Mouse (Mus musculus) liver, embryonic 16.5 days (tissue): ENCODE results near the gene Tnr. TPM values are rescaled to one million over a fixed set of nuclear protein-coding genes. Genes with fewer than 3 reads are reported as not detected.

ENCODE experiments used
- ATAC-seq: fragments of 200-750 bp; cut with Nextera tagmentation; 2 replicates; pipeline ENCODE4 v1.8.0; 2017; ENCODE audit warnings: low read depth, mild to moderate bottlenecking, moderate number of reproducible peaks, moderate library complexity
- H3K27ac ChIP-seq: fragments of 300-500 bp; sonication (generic); 2 replicates; pipeline ENCODE4 v1.5.1; 2014; ENCODE audit warnings: mild to moderate bottlenecking, low read length
- H3K27me3 ChIP-seq: fragments of 300-500 bp; sonication (generic); 2 replicates; pipeline ENCODE4 v1.6.1; 2014; ENCODE audit warnings: low read depth, low read length, mixed read lengths; ENCODE audit not compliant: control insufficient read depth, insufficient read depth
- H3K36me3 ChIP-seq: fragments of 300-500 bp; sonication (generic); 2 replicates; pipeline ENCODE4 v1.6.1; 2014; ENCODE audit warnings: mild to moderate bottlenecking; ENCODE audit not compliant: control insufficient read depth, insufficient read depth
- H3K4me1 ChIP-seq: fragments of 300-500 bp; sonication (generic); 2 replicates; pipeline ENCODE4 v1.6.1; 2014; ENCODE audit warnings: low read depth, low read length, mixed read lengths; ENCODE audit not compliant: control insufficient read depth
- H3K4me2 ChIP-seq: fragments of 300-500 bp; sonication (generic); 2 replicates; pipeline ENCODE4 v1.6.1; 2014; ENCODE audit warnings: low read depth, low read length, mixed read lengths
- H3K4me3 ChIP-seq: fragments of 300-500 bp; sonication (generic); 2 replicates; pipeline ENCODE4 v1.5.1; 2014; ENCODE audit warnings: low read depth, mild to moderate bottlenecking, low read length
- H3K9ac ChIP-seq: fragments of 300-500 bp; sonication (generic); 2 replicates; pipeline ENCODE4 v1.6.1; 2014; ENCODE audit warnings: low read depth, low read length
- H3K9me3 ChIP-seq: fragments of 300-500 bp; sonication (generic); replicated peaks from 2 replicates; pipeline ENCODE4 v1.6.1; 2016; ENCODE audit warnings: low read length; ENCODE audit not compliant: control insufficient read depth
- WGBS: fragments of 180-500 bp; shearing (Covaris S2); extraction: QIAGEN DNeasy Blood & Tissue Kit; methylation state at CpG from one replicate; pipeline ENCODE4 v1.1.7; 2014; ENCODE audit not compliant: insufficient replicate concordance; 5-methylcytosine and 5-hydroxymethylcytosine counted together
- polyA plus RNA-seq: library from polyadenylated mRNA; unstranded; fragments of >200 nt; fragmentation: Nextera tagmentation; extraction: Ambion mirVana; gene quantifications from 2 replicates; pipeline ENCODE4 v1.2.1, GENCODE M21; 2015

Tnr gene
- polyA plus RNA-seq, 1 experiment from 2014 or later, result 0.02 TPM

DNA sequence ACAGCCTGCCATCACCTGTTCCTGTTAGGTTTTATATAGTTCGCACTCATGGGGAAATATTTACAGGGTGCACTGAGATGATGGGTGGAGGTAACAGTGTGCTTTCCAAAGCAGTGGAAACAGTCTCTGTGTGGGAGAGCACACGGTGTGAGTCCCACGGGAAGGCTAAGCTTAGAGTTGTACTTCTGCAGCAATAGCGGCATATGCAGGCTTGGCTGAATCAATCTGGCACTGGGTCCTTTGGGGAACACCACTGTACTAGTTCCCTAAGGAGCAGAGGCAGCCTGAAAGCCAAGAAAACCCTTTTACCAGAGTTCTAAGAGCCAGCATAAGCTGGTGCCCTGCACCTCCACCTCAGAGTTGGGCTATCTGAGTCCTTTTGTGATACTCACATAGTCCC lies 115.8 kb downstream of the Tnr start:
- Histone ChIP-seq H3K9me3 (no peaks in the 10 kb centered on the region), H3K4me1 (no peaks in the 10 kb centered on the region), H3K4me3 (no peak overlapping the region), H3K27me3 (no peaks in the 10 kb centered on the region), H3K9ac (no peak overlapping the region), H3K4me2 (no peak overlapping the region), H3K36me3 (no peaks in the 10 kb centered on the region), H3K27ac (no peak overlapping the region)
- WGBS, result 70% methylated on average over 4 of the region's 4 CpGs
- ATAC-seq, result no peak

DNA sequence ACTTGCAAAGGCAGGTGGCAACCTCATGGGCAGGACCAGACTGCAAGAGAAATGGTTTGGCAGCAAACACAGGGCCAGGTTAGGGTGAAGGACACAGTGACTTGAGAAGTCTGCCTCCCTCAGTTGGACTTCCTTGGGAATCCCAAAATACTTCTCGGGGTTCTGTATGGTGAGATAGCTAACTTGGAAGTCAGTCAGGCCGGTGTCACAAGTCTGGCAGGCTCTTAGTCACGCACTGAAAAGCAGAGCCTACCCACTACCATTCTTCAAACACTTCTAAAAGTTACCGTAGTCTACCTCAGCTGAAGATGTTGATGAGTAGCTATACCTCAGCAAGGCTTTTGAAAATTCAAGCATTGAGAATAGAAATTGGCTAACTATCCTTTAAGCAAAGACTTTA lies 122.2 kb downstream of the Tnr start:
- no peak for ATAC-seq
- no peak overlapping the region for H3K9ac ChIP-seq
- no peaks in the 10 kb centered on the region for H3K4me1 ChIP-seq
- no peaks in the 10 kb centered on the region for H3K9me3 ChIP-seq
- no peaks in the 10 kb centered on the region for H3K27me3 ChIP-seq
- no peak overlapping the region for H3K4me2 ChIP-seq
- H3K4me3 ChIP-seq, result no peak overlapping the region
- WGBS, result 58% methylated on average over 4 of the region's 4 CpGs
- H3K27ac ChIP-seq, result no peak overlapping the region
- H3K36me3 ChIP-seq, result no peaks in the 10 kb centered on the region

DNA sequence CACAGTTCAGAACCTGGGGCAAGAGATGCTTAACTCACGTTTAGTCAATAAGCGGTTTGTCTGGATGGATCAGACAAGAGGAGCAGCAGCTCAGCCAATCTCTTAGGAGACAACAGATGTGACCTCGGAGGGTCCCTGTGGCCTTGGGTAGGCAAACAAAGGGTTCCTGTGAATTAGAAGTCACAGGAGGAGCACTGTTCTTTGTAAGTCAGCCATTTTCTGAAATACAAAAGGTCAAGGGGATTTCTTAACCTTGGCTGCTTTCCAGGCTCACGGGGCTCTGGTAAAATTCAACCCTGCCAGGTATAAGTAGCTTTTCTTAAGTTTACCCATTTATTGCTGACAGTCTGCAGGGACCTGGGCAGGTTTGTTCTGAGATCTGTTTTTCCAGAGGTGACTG lies 126.9 kb downstream of the Tnr start:
- H3K9me3 ChIP-seq, result no peaks in the 10 kb centered on the region
- 41% methylated on average over 4 of the region's 4 CpGs for WGBS
- H3K4me3 ChIP-seq, result no peak overlapping the region
- H3K27me3 ChIP-seq, result no peaks in the 10 kb centered on the region
- no peak overlapping the region for H3K4me2 ChIP-seq
- no peak for ATAC-seq
- H3K4me1 ChIP-seq, result no peaks in the 10 kb centered on the region
- no peaks in the 10 kb centered on the region for H3K36me3 ChIP-seq
- H3K27ac ChIP-seq, result no peak overlapping the region
- no peak overlapping the region for H3K9ac ChIP-seq

DNA sequence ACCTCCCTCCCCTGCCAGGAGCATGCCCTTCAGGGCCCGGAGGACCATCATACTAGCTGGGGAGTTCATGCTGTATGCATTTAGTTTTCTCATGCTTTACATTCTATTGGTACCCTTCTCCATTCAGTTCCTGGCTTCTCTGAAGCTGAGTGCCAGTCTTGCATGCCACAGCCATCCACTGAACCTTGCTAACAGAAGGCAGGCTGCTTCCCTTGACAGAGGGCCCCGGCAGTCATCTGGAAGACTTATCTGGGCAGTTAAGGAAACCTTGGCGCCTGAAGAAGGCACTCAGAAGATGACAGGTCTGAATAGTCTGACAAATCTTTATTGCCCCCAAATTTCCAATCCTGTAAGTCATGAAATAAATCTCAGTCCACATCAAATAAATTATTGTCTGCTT lies 131.7 kb downstream of the Tnr start:
- Histone ChIP-seq H3K27ac (no peak overlapping the region), H3K9ac (no peak overlapping the region), H3K4me1 (no peaks in the 10 kb centered on the region), H3K4me3 (no peak overlapping the region), H3K27me3 (no peaks in the 10 kb centered on the region), H3K9me3 (no peaks in the 10 kb centered on the region), H3K4me2 (no peak overlapping the region), H3K36me3 (no peaks in the 10 kb centered on the region)
- ATAC-seq, result no peak
- 55% methylated on average over 3 of the region's 3 CpGs for WGBS

DNA sequence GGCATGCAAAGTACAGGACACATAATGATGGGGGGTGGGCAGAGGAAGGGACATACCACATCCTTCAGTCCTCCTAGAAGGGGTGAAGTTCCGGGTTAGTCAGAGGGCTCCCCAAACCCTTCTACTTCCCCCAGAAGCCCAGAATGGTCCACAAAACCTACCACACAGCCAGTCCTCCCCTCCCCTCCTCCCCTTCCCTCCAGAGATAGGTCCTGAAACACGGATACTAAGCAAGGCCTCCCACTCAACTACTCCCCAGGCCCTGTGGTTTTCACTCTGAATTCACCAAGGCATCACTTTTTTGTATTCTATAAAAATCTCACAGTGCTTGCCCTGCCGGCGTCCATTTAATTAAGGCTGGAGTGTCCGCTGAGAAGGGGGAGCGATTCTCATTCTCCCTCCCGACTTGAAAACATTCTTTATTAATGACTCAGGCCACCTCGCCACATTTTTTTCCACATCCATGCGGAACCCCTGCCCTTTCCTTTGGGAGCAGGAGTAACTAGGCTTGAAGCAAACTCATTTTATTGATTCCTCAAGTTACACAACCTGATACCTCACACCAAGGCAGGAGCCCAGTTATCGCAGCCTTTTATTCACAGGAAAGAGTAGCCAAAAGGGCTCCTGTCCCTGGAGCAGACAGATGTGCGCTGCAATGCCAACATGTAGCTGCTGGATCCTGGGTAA lies 134.4 kb downstream of the Tnr start:
- no peak for ATAC-seq
- Histone ChIP-seq H3K27me3 (no peaks in the 10 kb centered on the region), H3K4me1 (no peaks in the 10 kb centered on the region), H3K4me2 (no peak overlapping the region), H3K27ac (no peak overlapping the region), H3K9me3 (no peaks in the 10 kb centered on the region), H3K36me3 (no peaks in the 10 kb centered on the region), H3K9ac (no peak overlapping the region), H3K4me3 (no peak overlapping the region)
- WGBS, result 61% methylated on average over 11 of the region's 11 CpGs

DNA sequence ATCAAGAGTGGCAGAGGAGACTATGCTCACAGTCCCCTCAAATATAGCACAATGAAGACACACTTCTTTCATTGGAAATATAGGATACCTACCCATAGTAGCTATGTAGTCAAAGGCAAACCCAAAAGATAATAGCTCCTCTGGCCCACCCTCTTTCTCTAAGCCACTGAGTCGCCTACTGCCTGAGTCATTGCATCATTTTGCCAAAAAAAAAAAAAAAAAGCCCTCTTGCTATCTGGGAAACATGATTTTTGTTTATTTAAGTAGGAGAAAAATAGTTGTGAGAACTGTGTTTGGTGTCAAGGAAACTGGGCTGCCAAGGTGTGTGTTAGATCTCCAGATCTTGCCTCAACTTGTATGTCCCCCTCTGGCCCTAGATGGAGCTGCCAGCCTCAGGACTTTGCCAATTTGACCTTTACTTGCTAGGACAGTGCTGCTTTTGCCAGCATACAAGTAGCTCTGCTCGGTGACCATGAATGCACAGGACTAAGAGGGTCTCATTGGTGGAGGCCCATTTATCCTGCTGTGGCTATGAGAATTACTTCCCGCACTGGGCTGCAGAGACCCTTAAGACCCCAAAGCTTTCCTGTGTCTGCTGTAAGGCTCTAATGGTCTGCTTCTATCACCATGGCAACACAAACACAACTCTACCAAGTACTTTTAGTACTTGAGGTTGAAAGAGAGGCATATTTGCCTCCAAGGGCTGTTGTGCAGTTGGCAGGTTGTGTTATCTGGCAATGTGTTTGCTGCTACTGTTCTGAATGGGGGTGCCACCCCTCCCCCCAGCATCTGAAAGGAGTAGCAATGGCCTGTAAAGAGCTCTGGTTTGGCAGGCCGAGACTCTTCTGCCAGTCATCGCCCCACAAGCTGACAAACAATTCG lies 137.3 kb downstream of the Tnr start:
- Histone ChIP-seq H3K4me2 (no peak overlapping the region), H3K36me3 (no peaks in the 10 kb centered on the region), H3K9me3 (no peaks in the 10 kb centered on the region), H3K27ac (no peak overlapping the region), H3K4me3 (no peak overlapping the region), H3K9ac (no peak overlapping the region), H3K27me3 (no peaks in the 10 kb centered on the region), H3K4me1 (no peaks in the 10 kb centered on the region)
- 52% methylated on average over 6 of the region's 6 CpGs for WGBS
- ATAC-seq, result no peak

DNA sequence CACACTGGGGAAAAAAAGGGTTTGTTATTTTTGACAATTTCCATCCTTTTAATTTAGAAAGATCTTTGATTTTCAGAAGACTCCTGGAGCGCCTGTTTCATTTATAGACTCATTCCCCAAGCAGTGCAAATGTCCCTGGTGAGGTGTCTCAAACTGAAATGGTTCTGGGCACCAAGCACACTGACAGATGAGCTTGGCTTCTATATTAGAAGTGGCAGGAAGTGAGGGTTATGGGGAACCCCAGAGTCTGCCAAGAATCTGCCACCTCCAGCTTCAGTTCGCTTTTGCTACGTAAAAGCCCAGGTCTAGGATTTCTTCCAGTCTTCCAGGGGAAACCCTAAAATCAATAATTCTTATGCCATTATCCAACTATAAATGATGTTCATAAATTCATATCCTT lies 140.9 kb downstream of the Tnr start:
- Histone ChIP-seq H3K27ac (no peak overlapping the region), H3K9ac (no peak overlapping the region), H3K36me3 (no peaks in the 10 kb centered on the region), H3K27me3 (no peaks in the 10 kb centered on the region), H3K4me2 (no peak overlapping the region), H3K9me3 (no peaks in the 10 kb centered on the region), H3K4me3 (no peak overlapping the region), H3K4me1 (no peaks in the 10 kb centered on the region)
- WGBS, result 68% methylated on average over 3 of the region's 3 CpGs
- no peak for ATAC-seq

DNA sequence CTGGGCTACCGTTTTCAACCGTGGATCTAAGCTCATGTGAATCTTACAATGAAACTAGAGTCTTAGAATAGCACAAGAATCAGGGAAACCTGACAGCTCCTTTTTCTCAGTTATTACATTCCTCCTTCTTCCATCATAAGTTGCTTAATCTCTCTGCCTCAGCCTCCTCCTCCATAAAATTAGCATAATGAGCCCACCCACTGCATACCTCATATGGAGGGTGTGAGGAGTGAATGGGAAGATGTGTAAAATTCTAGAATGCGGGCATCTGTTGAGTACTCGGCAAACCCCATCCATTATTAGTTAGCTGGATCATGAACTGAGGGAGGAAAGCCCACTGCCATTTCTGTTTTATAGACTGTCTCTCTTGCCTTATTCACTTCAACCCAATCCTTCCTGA lies 141.4 kb downstream of the Tnr start:
- Histone ChIP-seq H3K9ac (no peak overlapping the region), H3K4me3 (no peak overlapping the region), H3K27me3 (no peaks in the 10 kb centered on the region), H3K4me1 (no peaks in the 10 kb centered on the region), H3K36me3 (no peaks in the 10 kb centered on the region), H3K4me2 (no peak overlapping the region), H3K27ac (no peak overlapping the region), H3K9me3 (no peaks in the 10 kb centered on the region)
- 63% methylated on average over 4 of the region's 4 CpGs for WGBS
- no peak for ATAC-seq

DNA sequence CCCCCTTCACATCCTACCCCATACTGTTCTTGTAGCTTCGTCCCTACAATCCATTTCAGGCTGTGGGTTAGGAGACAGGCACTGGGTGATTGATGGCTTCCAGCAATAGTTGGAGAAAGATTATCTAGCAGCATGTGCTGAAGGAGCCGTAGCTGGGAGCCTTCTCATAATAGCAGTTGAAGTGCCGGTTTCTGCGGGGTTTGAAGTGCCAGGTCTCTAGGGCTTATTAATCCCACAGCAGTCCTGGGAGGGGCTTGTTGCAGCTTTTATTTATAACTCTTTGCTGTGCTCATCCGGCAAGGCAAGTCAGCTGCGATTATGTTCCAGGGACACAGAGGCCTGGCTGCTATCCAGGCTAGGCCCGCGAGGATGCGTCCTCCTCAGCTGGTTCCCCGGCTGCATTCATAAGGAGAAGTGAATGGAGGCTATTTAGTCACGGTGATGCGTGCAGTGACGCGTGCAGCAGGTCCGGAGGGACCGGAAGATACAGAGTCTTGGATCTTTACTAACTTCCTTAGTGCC lies 147.1 kb downstream of the Tnr start:
- Histone ChIP-seq H3K27ac (no peak overlapping the region), H3K9me3 (no peaks in the 10 kb centered on the region), H3K36me3 (no peaks in the 10 kb centered on the region), H3K9ac (no peak overlapping the region), H3K4me3 (no peak overlapping the region), H3K27me3 (no peaks in the 10 kb centered on the region), H3K4me2 (no peak overlapping the region), H3K4me1 (no peaks in the 10 kb centered on the region)
- ATAC-seq, result no peak
- whole genome bisulfite sequencing, result 61% methylated on average over 16 of the region's 16 CpGs
